Mouse (Mus musculus): Measurements from ENCODE around the gene Prkn. TPM values are rescaled to one million over a fixed set of nuclear protein-coding genes. Genes with fewer than 3 reads are reported as not detected.
"Not testable (repeated sequence)": the region's sequence is repeated elsewhere in the genome, so short reads cannot be mapped to it uniquely, and the experiment has no call there.

Prkn gene
- total and polyA plus RNA-seq, 2 experiments from 2014 or later, result 9.0 to 9.4 TPM

GRCm38 (mm10) chr17:11198134-11198533 is 357.9 kb downstream of the Prkn start:
- H3K4me3 ChIP-seq (ENCODE audit: low read depth, low read length), result no peak overlapping the region
- H3K27me3 ChIP-seq (ENCODE audit: insufficient read depth, low read length), result no peaks in the 10 kb centered on the region
- no peak for ATAC-seq (ENCODE audit: low FRiP score)
- TF ChIP-seq CTCF (IDR thresholded peaks at IDR 0.05), result no peak
- 53% methylated on average over 2 of the region's 2 CpGs for WGBS
- H3K4me1 ChIP-seq (ENCODE audit: insufficient read depth, low read length), result no peaks in the 10 kb centered on the region
- no peak overlapping the region for H3K9ac ChIP-seq (replicated peaks; ENCODE audit: low read length, poor library complexity, severe bottlenecking)
- H3K27ac ChIP-seq (ENCODE audit: low read depth, low read length), result no peak overlapping the region
- H3K9me3 ChIP-seq (ENCODE audit: low read length), result no peaks in the 10 kb centered on the region
- no peak overlapping the region for H3K4me2 ChIP-seq (ENCODE audit: low read depth, low read length, poor library complexity, severe bottlenecking)
- DNase-seq (ENCODE audit: low spot score), result no peak
- H3K36me3 ChIP-seq (ENCODE audit: insufficient read depth, low read length), result no peaks in the 10 kb centered on the region

DNA sequence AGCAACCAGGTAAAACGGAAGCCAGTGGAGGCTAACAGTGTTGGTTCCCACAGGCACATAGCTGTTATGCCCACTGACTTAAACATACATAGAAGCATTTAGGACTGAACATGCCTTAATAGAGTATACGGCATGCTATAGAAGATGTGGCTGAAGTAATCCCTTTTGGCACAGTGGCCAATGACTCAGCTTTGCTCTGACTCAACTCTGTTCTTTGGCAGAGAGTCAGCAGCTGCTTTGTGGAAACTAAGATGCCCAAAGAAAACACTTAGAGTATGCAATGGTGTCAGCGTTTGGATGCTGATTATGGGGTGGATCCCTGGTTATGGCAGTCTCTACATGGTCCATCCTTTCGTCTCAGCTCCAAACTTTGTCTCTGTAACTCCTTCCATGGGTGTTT is 368.9 kb downstream of the Prkn start:
- not testable (repeated sequence) for H3K4me2 ChIP-seq (ENCODE audit: low read depth, low read length, poor library complexity, severe bottlenecking); H3K27ac ChIP-seq (ENCODE audit: low read depth, low read length); ATAC-seq (ENCODE audit: low FRiP score); DNase-seq (ENCODE audit: low spot score); H3K36me3 ChIP-seq (ENCODE audit: insufficient read depth, low read length); H3K4me3 ChIP-seq (ENCODE audit: low read depth, low read length); H3K27me3 ChIP-seq (ENCODE audit: insufficient read depth, low read length); H3K4me1 ChIP-seq (ENCODE audit: insufficient read depth, low read length); H3K9me3 ChIP-seq (ENCODE audit: low read length); H3K9ac ChIP-seq (replicated peaks; ENCODE audit: low read length, poor library complexity, severe bottlenecking)
- 86% methylated on average over 4 of the region's 4 CpGs for WGBS

DNA sequence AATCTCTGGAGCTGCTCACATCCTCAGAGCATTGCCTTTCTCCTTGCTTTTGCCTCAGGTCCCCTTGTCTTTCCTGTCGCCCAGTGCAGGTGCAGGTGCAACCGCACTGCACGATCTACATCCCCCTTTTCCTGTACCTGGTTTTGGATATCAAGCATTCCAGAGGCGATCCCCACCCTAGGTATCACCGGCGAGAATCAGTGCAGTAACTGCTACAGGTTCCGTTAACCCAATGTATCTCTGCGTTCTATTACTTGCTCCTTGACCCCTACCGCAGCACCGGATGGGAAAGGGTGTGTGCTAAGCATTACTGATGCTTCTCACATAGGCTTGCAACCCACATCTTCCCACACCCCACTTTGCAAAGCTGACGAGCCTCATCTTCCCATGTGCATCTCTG is 370.8 kb downstream of the Prkn start:
- Histone ChIP-seq H3K27ac (ENCODE audit: low read depth, low read length) (no peak overlapping the region), H3K27me3 (ENCODE audit: insufficient read depth, low read length) (no peaks in the 10 kb centered on the region), H3K9ac (replicated peaks; ENCODE audit: low read length, poor library complexity, severe bottlenecking) (no peak overlapping the region), H3K9me3 (ENCODE audit: low read length) (no peaks in the 10 kb centered on the region), H3K4me1 (ENCODE audit: insufficient read depth, low read length) (no peaks in the 10 kb centered on the region), H3K36me3 (ENCODE audit: insufficient read depth, low read length) (no peaks in the 10 kb centered on the region), H3K4me3 (ENCODE audit: low read depth, low read length) (no peak overlapping the region), H3K4me2 (ENCODE audit: low read depth, low read length, poor library complexity, severe bottlenecking) (no peak overlapping the region)
- no peak for DNase-seq (ENCODE audit: low spot score)
- ATAC-seq (ENCODE audit: low FRiP score), result no peak
- 75% methylated on average over 11 of the region's 11 CpGs for WGBS
- no peak for TF ChIP-seq CTCF (IDR thresholded peaks at IDR 0.05)

- no peaks in the 10 kb centered on the region for H3K27me3 ChIP-seq (ENCODE audit: insufficient read depth, low read length)
- no peak for ATAC-seq (ENCODE audit: low FRiP score)
- no peaks in the 10 kb centered on the region for H3K9me3 ChIP-seq (ENCODE audit: low read length)
- 39% methylated on average over 4 of the region's 4 CpGs for WGBS
- H3K4me3 ChIP-seq (ENCODE audit: low read depth, low read length), result no peak overlapping the region
- H3K36me3 ChIP-seq (ENCODE audit: insufficient read depth, low read length), result no peaks in the 10 kb centered on the region
- DNase-seq (ENCODE audit: low spot score), result no peak
- no peak for TF ChIP-seq CTCF (IDR thresholded peaks at IDR 0.05)
- H3K27ac ChIP-seq (ENCODE audit: low read depth, low read length), result no peak overlapping the region
- no peak overlapping the region for H3K4me2 ChIP-seq (ENCODE audit: low read depth, low read length, poor library complexity, severe bottlenecking)
- H3K4me1 ChIP-seq (ENCODE audit: insufficient read depth, low read length), result no peaks in the 10 kb centered on the region
- H3K9ac ChIP-seq (replicated peaks; ENCODE audit: low read length, poor library complexity, severe bottlenecking), result no peak overlapping the region
Observed at GRCm38 (mm10) chr17:11211591-11211990, 371.4 kb downstream of the Prkn start.

- 68% methylated on average over 3 of the region's 3 CpGs for WGBS
- Histone ChIP-seq H3K4me2 (ENCODE audit: low read depth, low read length, poor library complexity, severe bottlenecking) (no peak overlapping the region), H3K27me3 (ENCODE audit: insufficient read depth, low read length) (no peaks in the 10 kb centered on the region), H3K4me1 (ENCODE audit: insufficient read depth, low read length) (no peaks in the 10 kb centered on the region), H3K27ac (ENCODE audit: low read depth, low read length) (no peak overlapping the region), H3K9me3 (ENCODE audit: low read length) (no peaks in the 10 kb centered on the region), H3K9ac (replicated peaks; ENCODE audit: low read length, poor library complexity, severe bottlenecking) (no peak overlapping the region), H3K36me3 (ENCODE audit: insufficient read depth, low read length) (no peaks in the 10 kb centered on the region), H3K4me3 (ENCODE audit: low read depth, low read length) (no peak overlapping the region)
- no peak for TF ChIP-seq CTCF (IDR thresholded peaks at IDR 0.05)
- DNase-seq (ENCODE audit: low spot score) (no peak), ATAC-seq (ENCODE audit: low FRiP score) (no peak)
Observed at GRCm38 (mm10) chr17:11213689-11214088, 373.5 kb downstream of the Prkn start.

- DNase-seq (ENCODE audit: low spot score) (no peak), ATAC-seq (ENCODE audit: low FRiP score) (no peak)
- 81% methylated on average over 4 of the region's 4 CpGs for WGBS
- Histone ChIP-seq H3K9ac (replicated peaks; ENCODE audit: low read length, poor library complexity, severe bottlenecking) (no peak overlapping the region), H3K27me3 (ENCODE audit: insufficient read depth, low read length) (no peaks in the 10 kb centered on the region), H3K27ac (ENCODE audit: low read depth, low read length) (no peak overlapping the region), H3K36me3 (ENCODE audit: insufficient read depth, low read length) (no peaks in the 10 kb centered on the region), H3K4me3 (ENCODE audit: low read depth, low read length) (no peak overlapping the region), H3K4me2 (ENCODE audit: low read depth, low read length, poor library complexity, severe bottlenecking) (no peak overlapping the region), H3K4me1 (ENCODE audit: insufficient read depth, low read length) (no peaks in the 10 kb centered on the region), H3K9me3 (ENCODE audit: low read length) (no peaks in the 10 kb centered on the region)
- TF ChIP-seq CTCF (IDR thresholded peaks at IDR 0.05), result no peak
Observed at GRCm38 (mm10) chr17:11229011-11229410, 388.8 kb downstream of the Prkn start.
